8 mouse cellular contexts compared by ENCODE assay signal in the genomic region with DNA sequence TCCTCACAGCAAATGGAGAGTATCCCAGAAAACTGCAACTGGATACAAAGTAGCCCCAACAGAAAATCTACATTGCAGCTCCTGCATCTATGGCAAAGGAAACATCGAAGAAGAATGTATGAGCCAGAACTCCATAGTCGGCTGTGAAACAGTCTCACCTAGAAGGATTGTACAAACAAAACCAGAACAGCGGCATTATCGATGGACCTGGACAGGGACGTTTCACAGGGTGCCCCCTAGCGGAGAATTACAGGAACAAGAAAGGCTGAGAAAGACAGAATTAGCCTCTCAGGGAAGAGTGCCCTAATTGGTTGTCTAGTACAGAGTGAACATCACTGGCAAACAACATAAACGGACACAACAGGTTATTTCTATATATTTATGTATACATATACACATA. TPM values are rescaled to one million over a fixed set of nuclear protein-coding genes. Genes with fewer than 3 reads are reported as not detected.
A peak's percentile ranks its signal among the peaks of the same experiment; 100 is the strongest.
DNase-seq lines count a peak whose midpoint lies in the region; ATAC-seq and TF ChIP-seq lines count a peak whose summit lies in the region.

No protein-coding gene starts in this region.

- H3K27ac ChIP-seq in hindbrain, postnatal 0 days, result no peak overlapping the region
- no peak overlapping the region for H3K27ac ChIP-seq in limb, embryonic 10.5 days
- H3K27ac ChIP-seq in midbrain, embryonic 11.5 days (ENCODE audit: low read depth, low read length), result no peak overlapping the region

- no peaks in the 10 kb centered on the region for H3K36me3 ChIP-seq in hindbrain, postnatal 0 days (ENCODE audit: insufficient read depth, low read length)
- no peaks in the 10 kb centered on the region for H3K36me3 ChIP-seq in limb, embryonic 10.5 days
- no peaks in the 10 kb centered on the region for H3K36me3 ChIP-seq in midbrain, embryonic 11.5 days (ENCODE audit: control insufficient read depth, insufficient read depth, low read length)

- WGBS in hindbrain, postnatal 0 days, result 3% methylated on average over 7 of the region's 7 CpGs
- 15% methylated on average over 7 of the region's 7 CpGs for WGBS in limb, embryonic 10.5 days
- 8% methylated on average over 7 of the region's 7 CpGs for WGBS in midbrain, embryonic 11.5 days

- no peak overlapping the region for H3K4me3 ChIP-seq in hindbrain, postnatal 0 days (ENCODE audit: low read length)
- peak overlapping the region; percentile 18 for H3K4me3 ChIP-seq in limb, embryonic 10.5 days
- no peak overlapping the region for H3K4me3 ChIP-seq in midbrain, embryonic 11.5 days (ENCODE audit: low read depth, low read length)

- H3K4me1 ChIP-seq in hindbrain, postnatal 0 days (ENCODE audit: insufficient read depth, low read length), result no peaks in the 10 kb centered on the region
- 0 out of 2 replicates have a peak, but pooled peaks cover 6% of the 10 kb centered on the region for H3K4me1 ChIP-seq in limb, embryonic 10.5 days
- no peaks in the 10 kb centered on the region for H3K4me1 ChIP-seq in midbrain, embryonic 11.5 days (ENCODE audit: control insufficient read depth, insufficient read depth, low read length)

- no peaks in the 10 kb centered on the region for H3K9me3 ChIP-seq in hindbrain, postnatal 0 days (ENCODE audit: low read length)
- H3K9me3 ChIP-seq in limb, embryonic 10.5 days (replicated peaks), result no peaks in the 10 kb centered on the region
- H3K9me3 ChIP-seq in midbrain, embryonic 11.5 days (ENCODE audit: control insufficient read depth, low read length), result no peaks in the 10 kb centered on the region

- no peaks in the 10 kb centered on the region for H3K27me3 ChIP-seq in hindbrain, postnatal 0 days (ENCODE audit: insufficient read depth, low read length)
- H3K27me3 ChIP-seq in limb, embryonic 10.5 days (ENCODE audit: low read depth, poor library complexity, severe bottlenecking), result no peaks in the 10 kb centered on the region
- H3K27me3 ChIP-seq in midbrain, embryonic 11.5 days (ENCODE audit: control insufficient read depth, insufficient read depth, low read length), result no peaks in the 10 kb centered on the region

- DNase-seq in ovary, postnatal 14 days (ENCODE audit: low spot score), result peak; percentile 55
- DNase-seq in ovary, postnatal 10 days (ENCODE audit: low spot score), result no peak
- DNase-seq in cerebellum, adult 8-10 months, result peak; percentile 75
- DNase-seq in forelimb bud, embryonic 11.5 days (ENCODE audit: low read depth, low spot score), result peak; percentile 67
- peak; percentile 87 for DNase-seq in hindbrain, postnatal 0 days (ENCODE audit: low spot score)
- peak; percentile 66 for DNase-seq in limb, embryonic 10.5 days (ENCODE audit: low spot score)
- peak; percentile 93 for DNase-seq in midbrain, embryonic 11.5 days (ENCODE audit: low spot score, missing footprints)
- DNase-seq in spleen, postnatal 4 days (ENCODE audit: low spot score in 2 of 2), result peak; percentile 72 to 85

- H3K9ac ChIP-seq in hindbrain, postnatal 0 days (replicated peaks; ENCODE audit: low read length), result no peak overlapping the region
- H3K9ac ChIP-seq in midbrain, embryonic 11.5 days (ENCODE audit: low read length), result no peak overlapping the region

- ATAC-seq in hindbrain, postnatal 0 days, result no peak
- ATAC-seq in midbrain, embryonic 11.5 days (ENCODE audit: low FRiP score), result 0 out of 2 replicates have a peak, but pooled peaks have one; percentile 58

- peak overlapping the region; percentile 52 for H3K4me2 ChIP-seq in hindbrain, postnatal 0 days (ENCODE audit: low read depth, low read length)
- 0 out of 2 replicates have a peak overlapping the region, but pooled peaks have one; percentile 8 for H3K4me2 ChIP-seq in midbrain, embryonic 11.5 days

- TF ChIP-seq CTCF in hindbrain, postnatal 0 days (IDR thresholded peaks at IDR 0.05; ENCODE audit: low read depth), result peak; percentile 89

RNA-seq across cellular contexts. Expression of gene Slc38a1, which starts 23.9 kb away (rescaled TPM):
- total RNA-seq in hindbrain, postnatal 0 days (2014; rRNA removed), result 82.6 and 89.1 TPM in 2 replicates
- polyA plus RNA-seq in hindbrain, postnatal 0 days (2015; fragmentation: Nextera tagmentation; extraction: Ambion mirVana), result 109 and 115 TPM in 2 replicates
- 141 and 149 TPM in 2 replicates for polyA plus RNA-seq in limb, embryonic 10.5 days (2016; fragmentation: Nextera tagmentation; extraction: Ambion mirVana)
- polyA plus RNA-seq in midbrain, embryonic 11.5 days (2014; fragmentation: Nextera tagmentation; extraction: Ambion mirVana), result 109 TPM in 2 replicates

RNA-seq across cellular contexts. Expression of gene Slc38a2, which starts 32.9 kb away (rescaled TPM):
- 82.1 and 85.3 TPM in 2 replicates for total RNA-seq in hindbrain, postnatal 0 days (2014; rRNA removed)
- polyA plus RNA-seq in hindbrain, postnatal 0 days (2015; fragmentation: Nextera tagmentation; extraction: Ambion mirVana), result 72.4 and 74.4 TPM in 2 replicates
- 173 and 198 TPM in 2 replicates for polyA plus RNA-seq in limb, embryonic 10.5 days (2016; fragmentation: Nextera tagmentation; extraction: Ambion mirVana)
- polyA plus RNA-seq in midbrain, embryonic 11.5 days (2014; fragmentation: Nextera tagmentation; extraction: Ambion mirVana), result 211 and 237 TPM in 2 replicates
